Mouse (Mus musculus): ENCODE measurements around the gene Ankmy2. TPM values are rescaled to one million over a fixed set of nuclear protein-coding genes. Genes with fewer than 3 reads are reported as not detected.
A peak's percentile ranks its signal among the peaks of the same experiment; 100 is the strongest.

Ankmy2 gene
- polyA plus RNA-seq, 1 experiment: 41.2 TPM

GRCm38 (mm10) chr12:36129826-36130225 lies 27.1 kb upstream of the Ankmy2 start:
- H3K4me3 ChIP-seq (replicated peaks; ENCODE audit: insufficient read depth, low read depth, low read length): no peak overlapping the region
- H3K4me1 ChIP-seq (ENCODE audit: control insufficient read depth, insufficient read depth, low read length): no peaks in the 10 kb centered on the region
- DNase-seq: peak in 1 of 2 experiments; percentile 68
- no peaks in the 10 kb centered on the region for H3K27me3 ChIP-seq (ENCODE audit: control insufficient read depth, insufficient read depth, low read length)
- H3K27ac ChIP-seq (ENCODE audit: insufficient read depth, low read length): no peak overlapping the region
- WGBS: 37% methylated on average over 5 of the region's 5 CpGs
- TF ChIP-seq CTCF (IDR thresholded peaks at IDR 0.05; ENCODE audit: borderline replicate concordance, insufficient read depth, low read depth, low read length): no peak
- TF ChIP-seq POLR2A (IDR thresholded peaks at IDR 0.05; ENCODE audit: borderline replicate concordance, insufficient read depth, low read length): no peak

- WGBS: 97% methylated on average over 2 of the region's 2 CpGs
- TF ChIP-seq CTCF (IDR thresholded peaks at IDR 0.05; ENCODE audit: borderline replicate concordance, insufficient read depth, low read depth, low read length) (no peak), POLR2A (IDR thresholded peaks at IDR 0.05; ENCODE audit: borderline replicate concordance, insufficient read depth, low read length) (no peak)
- Histone ChIP-seq H3K4me3 (replicated peaks; ENCODE audit: insufficient read depth, low read depth, low read length) (no peak overlapping the region), H3K27me3 (ENCODE audit: control insufficient read depth, insufficient read depth, low read length) (no peaks in the 10 kb centered on the region), H3K4me1 (ENCODE audit: control insufficient read depth, insufficient read depth, low read length) (no peaks in the 10 kb centered on the region), H3K27ac (ENCODE audit: insufficient read depth, low read length) (no peak overlapping the region)
- DNase-seq: no peak
Measured at GRCm38 (mm10) chr12:36132254-36132653, 24.7 kb upstream of the Ankmy2 start.

GRCm38 (mm10) chr12:36132668-36133067 lies 24.2 kb upstream of the Ankmy2 start:
- Histone ChIP-seq H3K4me3 (replicated peaks; ENCODE audit: insufficient read depth, low read depth, low read length) (no peak overlapping the region), H3K27me3 (ENCODE audit: control insufficient read depth, insufficient read depth, low read length) (no peaks in the 10 kb centered on the region), H3K4me1 (ENCODE audit: control insufficient read depth, insufficient read depth, low read length) (no peaks in the 10 kb centered on the region), H3K27ac (ENCODE audit: insufficient read depth, low read length) (no peak overlapping the region)
- no peak for DNase-seq
- no peak for TF ChIP-seq POLR2A (IDR thresholded peaks at IDR 0.05; ENCODE audit: borderline replicate concordance, insufficient read depth, low read length)
- no peak for TF ChIP-seq CTCF (IDR thresholded peaks at IDR 0.05; ENCODE audit: borderline replicate concordance, insufficient read depth, low read depth, low read length)
- 89% methylated on average over 3 of the region's 3 CpGs for whole genome bisulfite sequencing

- H3K27me3 ChIP-seq (ENCODE audit: control insufficient read depth, insufficient read depth, low read length): no peaks in the 10 kb centered on the region
- no peak for DNase-seq
- H3K4me1 ChIP-seq (ENCODE audit: control insufficient read depth, insufficient read depth, low read length): no peaks in the 10 kb centered on the region
- TF ChIP-seq POLR2A (IDR thresholded peaks at IDR 0.05; ENCODE audit: borderline replicate concordance, insufficient read depth, low read length) (no peak), CTCF (IDR thresholded peaks at IDR 0.05; ENCODE audit: borderline replicate concordance, insufficient read depth, low read depth, low read length) (no peak)
- no peak overlapping the region for H3K4me3 ChIP-seq (replicated peaks; ENCODE audit: insufficient read depth, low read depth, low read length)
- H3K27ac ChIP-seq (ENCODE audit: insufficient read depth, low read length): no peak overlapping the region
- 95% methylated on average over 5 of the region's 5 CpGs for WGBS
Measured at GRCm38 (mm10) chr12:36133547-36133946, 23.4 kb upstream of the Ankmy2 start.

- no peaks in the 10 kb centered on the region for H3K27me3 ChIP-seq (ENCODE audit: control insufficient read depth, insufficient read depth, low read length)
- H3K4me1 ChIP-seq (ENCODE audit: control insufficient read depth, insufficient read depth, low read length): no peaks in the 10 kb centered on the region
- H3K4me3 ChIP-seq (replicated peaks; ENCODE audit: insufficient read depth, low read depth, low read length): no peak overlapping the region
- H3K27ac ChIP-seq (ENCODE audit: insufficient read depth, low read length): no peak overlapping the region
- TF ChIP-seq CTCF (IDR thresholded peaks at IDR 0.05; ENCODE audit: borderline replicate concordance, insufficient read depth, low read depth, low read length): no peak
- no peak for TF ChIP-seq POLR2A (IDR thresholded peaks at IDR 0.05; ENCODE audit: borderline replicate concordance, insufficient read depth, low read length)
- DNase-seq: no peak
- WGBS: 87% methylated on average over 5 of the region's 5 CpGs
Measured at GRCm38 (mm10) chr12:36134111-36134510, 22.8 kb upstream of the Ankmy2 start.

- WGBS: 92% methylated on average over 3 of the region's 3 CpGs
- Histone ChIP-seq H3K4me3 (replicated peaks; ENCODE audit: insufficient read depth, low read depth, low read length) (no peak overlapping the region), H3K4me1 (ENCODE audit: control insufficient read depth, insufficient read depth, low read length) (peaks cover 3% of the 10 kb centered on the region), H3K27me3 (ENCODE audit: control insufficient read depth, insufficient read depth, low read length) (no peaks in the 10 kb centered on the region), H3K27ac (ENCODE audit: insufficient read depth, low read length) (no peak overlapping the region)
- TF ChIP-seq CTCF (IDR thresholded peaks at IDR 0.05; ENCODE audit: borderline replicate concordance, insufficient read depth, low read depth, low read length): no peak
- no peak for DNase-seq
Measured at GRCm38 (mm10) chr12:36135409-36135808, 21.5 kb upstream of the Ankmy2 start.

- H3K4me3 ChIP-seq (replicated peaks; ENCODE audit: insufficient read depth, low read depth, low read length): no peak overlapping the region
- H3K4me1 ChIP-seq (ENCODE audit: control insufficient read depth, insufficient read depth, low read length): peaks cover 7% of the 10 kb centered on the region
- no peak for DNase-seq
- TF ChIP-seq POLR2A (IDR thresholded peaks at IDR 0.05; ENCODE audit: borderline replicate concordance, insufficient read depth, low read length) (no peak), CTCF (IDR thresholded peaks at IDR 0.05; ENCODE audit: borderline replicate concordance, insufficient read depth, low read depth, low read length) (no peak)
- WGBS: 95% methylated on average over 8 of the region's 8 CpGs
- H3K27me3 ChIP-seq (ENCODE audit: control insufficient read depth, insufficient read depth, low read length): no peaks in the 10 kb centered on the region
- no peak overlapping the region for H3K27ac ChIP-seq (ENCODE audit: insufficient read depth, low read length)
Measured at GRCm38 (mm10) chr12:36136285-36136684, 20.6 kb upstream of the Ankmy2 start.

- TF ChIP-seq POLR2A (IDR thresholded peaks at IDR 0.05; ENCODE audit: borderline replicate concordance, insufficient read depth, low read length): no peak
- no peak for TF ChIP-seq CTCF (IDR thresholded peaks at IDR 0.05; ENCODE audit: borderline replicate concordance, insufficient read depth, low read depth, low read length)
- no peak for DNase-seq
- no peaks in the 10 kb centered on the region for H3K27me3 ChIP-seq (ENCODE audit: control insufficient read depth, insufficient read depth, low read length)
- H3K27ac ChIP-seq (ENCODE audit: insufficient read depth, low read length): no peak overlapping the region
- H3K4me1 ChIP-seq (ENCODE audit: control insufficient read depth, insufficient read depth, low read length): peaks cover 7% of the 10 kb centered on the region
- 27% methylated on average over 4 of the region's 4 CpGs for WGBS
- H3K4me3 ChIP-seq (replicated peaks; ENCODE audit: insufficient read depth, low read depth, low read length): no peak overlapping the region
Measured at GRCm38 (mm10) chr12:36137192-36137591, 19.7 kb upstream of the Ankmy2 start.
